Mouse (Mus musculus) retina, postnatal 7 days (tissue): ENCODE data around the gene Sigmar1.
"Not testable (repeated sequence)": the region's sequence is repeated elsewhere in the genome, so short reads cannot be mapped to it uniquely, and the experiment has no call there.

Experiments used
- DNase-seq: peaks from one replicate; pipeline ENCODE4 v3.0.0-alpha.2; 2012; ENCODE audit warnings: low read depth, low spot score

Sigmar1 gene

DNA sequence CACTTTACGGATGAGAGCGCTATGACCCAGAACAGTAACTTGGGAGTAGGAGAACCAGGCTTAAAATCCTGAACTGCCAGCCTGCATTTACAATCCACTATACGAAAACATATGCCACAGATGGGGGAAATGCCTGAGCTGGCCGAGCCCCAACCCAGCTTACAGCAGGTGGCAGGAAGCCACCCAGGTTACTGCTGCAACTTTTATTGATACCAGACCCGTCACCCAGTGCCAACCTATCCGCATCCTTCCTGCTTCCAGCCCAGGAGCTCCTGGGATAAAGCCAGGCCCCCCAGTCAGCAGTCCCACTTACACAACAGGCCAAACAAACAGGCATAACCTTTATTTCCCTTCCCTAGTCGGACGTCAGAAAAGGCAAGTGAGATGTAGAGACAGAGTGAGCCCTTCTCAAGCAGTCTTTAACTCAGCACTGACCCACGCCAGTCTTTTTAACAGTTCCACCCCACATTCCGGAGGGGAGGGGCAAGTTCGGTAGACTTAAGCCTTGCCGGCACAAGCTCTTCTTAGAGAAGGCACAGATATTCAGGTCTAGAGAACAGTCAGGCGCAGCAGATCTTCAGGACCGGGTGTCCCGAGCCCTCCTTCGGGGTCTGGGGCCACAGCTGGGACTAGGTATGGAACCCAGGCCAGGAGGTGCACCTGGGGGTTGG, 44.1 kb downstream of the Sigmar1 start:
- no peak for DNase-seq

DNA sequence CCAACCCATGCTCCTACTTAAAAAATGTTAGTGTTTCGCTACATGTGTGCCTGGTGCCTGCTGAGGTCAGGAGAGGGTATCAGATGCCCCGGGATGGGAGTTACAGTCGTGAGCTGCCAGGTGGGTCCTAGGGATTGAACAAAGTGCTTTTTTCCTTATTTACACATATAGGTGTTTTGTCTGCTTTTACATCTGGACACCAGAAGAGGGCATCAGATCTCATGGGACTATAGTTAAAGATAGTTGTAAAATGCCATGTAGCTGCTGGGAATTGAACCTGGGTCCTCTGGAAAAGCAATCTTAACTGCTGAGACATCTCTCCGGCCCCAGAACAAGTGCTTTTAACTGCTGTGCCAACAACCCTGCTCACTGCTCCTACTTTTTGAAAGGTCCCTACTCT, 45.7 kb downstream of the Sigmar1 start:
- DNase-seq, result no peak

DNA sequence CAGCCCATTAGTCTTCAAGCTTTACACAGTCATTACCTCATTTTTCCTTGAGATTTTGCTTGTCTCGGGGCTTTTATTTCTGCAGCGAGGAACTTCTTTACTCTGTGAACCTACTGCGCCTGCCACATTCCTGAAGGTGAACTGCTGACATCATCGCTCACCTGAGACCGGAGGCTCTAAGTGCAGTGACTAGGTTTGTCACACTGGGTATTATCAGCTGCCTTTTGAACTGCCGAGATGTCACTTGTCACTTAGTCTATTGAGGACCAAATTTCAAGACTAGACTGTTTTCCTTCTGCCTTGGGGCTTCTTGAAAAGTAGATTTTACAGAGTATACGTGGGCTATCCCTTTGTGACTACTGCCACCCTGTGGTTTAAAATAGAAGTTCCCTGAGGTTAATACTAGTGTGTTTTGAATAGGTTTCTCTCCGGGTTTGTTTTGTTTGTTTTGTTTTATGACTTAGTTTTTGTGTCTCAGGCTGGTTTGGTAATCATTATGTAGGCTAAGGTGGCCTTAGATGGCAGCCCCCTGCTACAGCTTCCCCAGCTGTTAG, 47.7 kb downstream of the Sigmar1 start:
- DNase-seq, result no peak

DNA sequence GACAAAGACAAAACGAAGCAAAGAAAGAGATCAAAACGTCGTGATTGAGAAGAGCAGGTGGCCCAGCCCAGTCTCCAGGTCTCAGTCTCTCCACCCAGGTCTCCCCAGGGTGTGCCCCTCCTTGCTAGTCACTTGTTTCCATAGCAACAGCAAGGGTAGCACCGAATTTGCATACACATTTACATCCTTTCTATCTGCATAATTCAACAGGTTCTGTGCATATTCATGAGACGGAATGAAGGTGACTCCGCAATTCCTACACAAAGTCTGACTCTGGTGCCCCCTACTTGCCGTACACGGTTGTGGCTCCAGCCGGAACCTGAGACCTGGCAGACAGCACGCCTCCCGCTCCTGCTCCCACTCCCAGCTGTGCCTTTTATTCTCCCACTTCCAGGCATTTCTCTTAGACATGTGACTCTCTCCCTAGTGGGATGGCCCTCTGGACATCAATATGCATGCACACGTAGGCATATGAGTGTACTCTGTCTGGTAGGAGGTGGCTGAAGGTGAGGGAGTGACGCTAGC, 48.9 kb downstream of the Sigmar1 start:
- DNase-seq, result no peak

DNA sequence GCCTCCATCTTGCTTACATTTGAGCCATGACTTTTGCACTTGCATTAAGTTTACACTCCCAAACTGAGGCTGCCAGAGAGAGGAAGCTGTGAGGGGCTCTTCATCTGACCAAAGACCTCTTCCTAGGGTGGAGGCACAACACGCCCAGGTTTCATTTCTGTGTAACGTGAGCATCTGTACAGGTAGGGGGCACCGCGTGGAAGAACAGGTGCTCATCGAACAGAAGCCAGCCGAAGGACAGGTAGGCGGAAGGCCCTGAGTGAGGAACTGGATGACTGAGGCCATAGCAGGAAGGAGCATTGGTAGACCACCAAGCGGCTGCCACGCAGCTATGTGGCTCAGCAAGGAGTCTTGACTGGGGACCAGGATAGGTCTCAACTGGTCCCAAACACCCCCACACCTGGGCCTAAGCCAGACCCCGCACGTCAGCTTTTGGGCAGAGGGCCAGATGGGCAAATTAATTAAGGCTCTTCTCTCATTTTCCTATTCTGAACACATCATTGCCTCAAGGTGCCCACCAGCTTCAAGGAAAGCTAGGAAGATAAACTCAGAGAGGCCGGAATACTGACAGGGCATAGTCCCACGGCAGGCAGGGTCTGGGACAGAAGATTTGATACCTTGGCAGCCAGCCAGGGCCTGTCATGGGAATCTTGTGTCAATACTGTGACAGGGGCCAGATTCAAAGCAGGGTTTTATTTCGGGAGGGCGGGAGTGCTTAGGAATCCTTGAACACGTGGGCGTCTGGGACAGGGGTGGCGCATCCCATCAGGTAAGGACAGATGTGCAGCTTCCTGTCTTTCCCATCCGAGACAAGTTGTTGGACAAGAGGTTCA, 49.8 kb downstream of the Sigmar1 start:
- DNase-seq, result no peak

DNA sequence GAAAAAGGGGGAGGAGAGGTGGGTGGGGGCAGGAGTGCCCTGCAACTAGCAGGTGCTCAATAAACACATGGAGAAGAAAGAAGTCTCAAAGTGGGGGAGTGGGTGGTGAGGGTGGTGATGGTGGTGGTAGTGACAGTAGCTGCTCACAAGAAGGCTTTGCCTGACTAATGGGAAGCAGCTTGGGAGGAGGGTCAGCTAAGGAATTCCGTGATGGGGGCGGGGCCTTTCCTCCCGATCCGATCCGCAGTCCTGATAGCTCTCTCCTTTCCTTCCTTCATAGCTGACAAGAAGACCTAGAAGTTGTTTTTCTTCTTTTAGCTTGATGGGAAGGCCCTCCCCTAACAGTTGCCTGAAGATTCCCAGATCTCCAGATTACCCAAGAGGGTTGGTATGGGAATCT, 51.3 kb downstream of the Sigmar1 start:
- DNase-seq, result no peak

DNA sequence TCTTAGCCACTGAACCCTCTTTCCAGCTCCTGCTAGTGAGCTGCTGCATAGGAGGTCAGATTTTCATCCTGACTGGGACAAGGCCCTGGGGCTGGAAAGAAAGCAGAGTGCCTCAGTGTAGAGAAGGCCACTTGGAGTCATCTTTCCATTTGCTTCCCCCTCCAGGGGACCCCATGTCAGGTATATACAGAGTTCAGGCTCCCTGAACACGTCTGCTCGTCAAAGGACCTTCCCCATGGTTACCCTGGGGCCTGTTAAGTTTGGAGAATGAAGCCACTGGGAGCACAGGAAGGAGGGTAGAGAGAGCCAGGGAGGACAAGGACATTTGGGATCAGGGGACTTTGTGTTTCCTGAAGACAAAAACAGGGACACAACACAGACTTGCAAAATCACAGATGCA, 53.7 kb downstream of the Sigmar1 start:
- not testable (repeated sequence) for DNase-seq

DNA sequence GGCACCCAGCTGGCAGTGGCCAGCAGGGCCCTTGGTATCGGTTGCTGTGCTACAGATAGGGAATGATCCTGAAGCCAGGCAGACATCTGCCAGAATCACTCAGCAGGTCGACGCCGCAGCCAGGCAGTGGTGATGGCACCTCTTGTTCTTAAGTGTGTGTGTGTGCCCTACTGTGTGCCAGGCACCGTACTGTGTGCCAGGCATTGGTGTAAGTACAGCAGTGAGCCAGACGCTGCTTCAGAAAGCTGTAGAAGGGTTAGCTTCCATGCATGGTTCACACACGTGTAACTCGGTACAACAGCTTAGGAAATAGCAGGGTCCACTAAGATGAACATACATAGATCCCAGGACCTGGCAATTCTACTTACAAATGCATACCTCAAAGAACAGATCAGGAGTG, 55.7 kb downstream of the Sigmar1 start:
- not testable (repeated sequence) for DNase-seq

DNA sequence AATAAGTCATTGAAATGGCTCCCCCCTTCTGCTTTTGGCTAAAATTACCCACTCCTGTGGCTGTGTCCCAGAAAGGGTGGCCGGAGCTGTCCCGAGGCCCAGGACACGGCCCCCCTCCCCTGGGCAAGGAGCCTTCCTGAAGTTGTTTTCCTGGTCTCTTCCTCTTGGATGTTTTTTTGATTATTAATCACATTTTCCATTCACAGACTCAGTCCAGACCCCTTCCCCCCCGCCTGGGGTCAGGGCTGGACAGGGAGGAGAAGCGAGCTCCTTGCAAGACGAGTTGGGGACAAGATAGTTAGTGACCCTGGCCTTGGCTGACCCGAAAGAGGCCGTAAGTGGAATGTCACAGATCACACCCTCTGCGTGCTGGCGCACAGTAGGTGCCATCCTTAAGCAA, 56.2 kb downstream of the Sigmar1 start, which contains the start of gene Il11ra1:
TSS of gene Il11ra1 (plus strand) at position 207 of the 400 bp plus-strand sequence.
- DNase-seq, result not testable (repeated sequence)

DNA sequence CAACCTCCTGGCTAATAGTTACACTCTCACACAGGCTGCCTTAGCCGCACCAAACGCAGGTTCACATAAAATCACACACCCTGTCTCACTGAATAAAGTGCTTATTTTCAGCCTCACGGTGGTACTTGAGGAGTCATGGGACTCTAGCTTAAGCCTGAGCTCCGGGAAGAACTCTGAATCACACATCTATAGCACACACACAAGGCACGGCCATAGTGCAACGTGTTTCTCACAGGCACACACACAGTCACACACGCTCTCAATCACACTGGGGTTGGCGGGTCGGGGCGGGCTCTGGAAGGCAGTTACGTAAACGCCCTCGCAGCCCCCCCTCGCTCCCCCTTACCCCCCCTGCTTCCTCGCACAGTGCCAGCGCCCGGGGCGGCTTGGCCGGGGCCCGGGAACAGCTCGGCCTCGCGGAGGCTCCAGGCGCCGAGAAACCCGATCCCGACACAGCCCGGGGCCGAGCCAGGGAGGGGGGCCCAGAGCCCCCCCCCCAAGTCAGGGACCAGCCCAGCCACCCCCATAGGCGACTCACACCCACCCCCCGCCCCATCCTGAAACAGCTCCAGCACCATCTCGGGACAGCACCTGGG, 57.4 kb downstream of the Sigmar1 start:
- not testable (repeated sequence) for DNase-seq

DNA sequence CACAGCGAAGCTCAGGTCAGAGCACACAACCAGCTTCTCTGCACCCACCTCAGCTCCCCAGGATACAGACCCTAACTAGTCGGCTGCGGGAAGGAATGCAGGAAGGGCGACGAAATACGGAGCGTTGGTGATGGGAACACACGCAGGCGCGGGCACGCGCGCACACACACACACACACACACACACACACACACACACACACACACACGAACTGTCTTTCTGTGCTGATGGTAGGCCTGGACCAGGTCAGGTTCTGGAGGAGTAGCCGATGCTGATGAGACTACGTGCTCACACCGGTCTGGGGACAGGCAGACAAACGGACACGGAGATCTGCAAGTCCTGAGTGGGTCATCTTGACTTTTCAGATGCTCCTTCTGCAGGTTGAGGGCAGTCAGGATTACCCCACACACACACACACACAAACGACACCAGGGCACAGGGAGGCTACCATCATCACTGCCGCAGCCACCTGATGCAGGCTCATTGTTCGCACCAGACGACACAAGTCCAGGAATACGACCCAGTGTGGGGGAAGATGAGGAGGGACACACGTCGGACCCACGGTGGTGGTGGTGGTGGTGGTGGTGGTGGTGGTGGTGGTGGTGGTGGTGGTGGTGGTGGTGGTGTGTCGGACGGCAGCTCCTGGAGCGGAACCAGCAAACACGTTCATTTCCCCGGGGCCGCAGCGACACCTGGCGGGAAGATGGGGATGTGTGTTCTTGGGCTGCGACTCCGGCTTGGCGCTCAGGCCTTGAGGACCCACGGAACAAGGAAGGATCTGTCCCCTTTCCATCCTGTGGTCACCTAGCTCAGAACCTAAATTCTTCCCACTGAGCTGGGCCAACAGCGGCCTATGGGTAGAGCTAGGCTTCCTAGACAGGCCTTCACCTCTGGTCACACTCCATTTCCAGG, 58.8 kb downstream of the Sigmar1 start, which contains the start of gene Cntfr:
TSS of gene Cntfr (minus strand) at position 160 of the 912 bp plus-strand sequence.
- DNase-seq, result not testable (repeated sequence)

DNA sequence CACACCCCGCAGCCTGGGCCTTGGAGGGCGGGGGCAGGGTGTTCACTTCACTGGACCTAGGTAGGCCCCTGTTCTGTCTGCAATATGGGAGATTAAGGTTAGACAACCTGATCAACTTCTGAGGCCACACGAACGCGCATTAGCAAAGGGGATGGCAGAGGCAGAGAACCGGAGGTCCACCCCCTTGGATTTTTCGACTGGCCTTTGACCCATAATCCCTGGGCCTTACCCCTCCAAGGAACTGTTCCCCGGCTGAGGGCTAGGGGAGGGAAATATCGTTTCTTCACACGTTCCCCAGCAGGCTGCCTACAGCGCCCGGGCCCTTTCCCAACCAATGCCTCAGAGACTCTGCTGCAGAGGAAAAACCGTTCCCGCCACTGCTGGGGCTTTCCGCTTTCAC, 59.5 kb downstream of the Sigmar1 start:
- not testable (repeated sequence) for DNase-seq

DNA sequence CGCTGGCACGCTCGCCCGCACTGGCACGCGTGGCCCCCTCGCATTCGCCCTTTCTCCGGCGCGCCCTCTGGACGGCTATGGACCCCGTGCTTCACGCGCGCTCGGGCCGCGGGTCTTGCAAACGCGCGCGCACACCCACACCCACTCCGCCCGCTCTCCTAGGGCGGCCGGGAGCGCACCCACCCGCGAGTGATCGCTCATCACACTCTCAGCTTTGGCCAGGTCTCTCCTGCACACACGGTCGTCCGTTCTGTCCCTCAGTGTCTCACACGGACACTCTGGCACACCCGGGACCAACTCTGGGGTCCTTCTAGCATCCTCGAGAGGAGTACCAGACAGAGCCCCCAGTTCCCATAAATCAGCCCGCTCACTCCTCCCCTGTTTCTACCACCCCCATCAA, 60.2 kb downstream of the Sigmar1 start:
- DNase-seq, result not testable (repeated sequence)

DNA sequence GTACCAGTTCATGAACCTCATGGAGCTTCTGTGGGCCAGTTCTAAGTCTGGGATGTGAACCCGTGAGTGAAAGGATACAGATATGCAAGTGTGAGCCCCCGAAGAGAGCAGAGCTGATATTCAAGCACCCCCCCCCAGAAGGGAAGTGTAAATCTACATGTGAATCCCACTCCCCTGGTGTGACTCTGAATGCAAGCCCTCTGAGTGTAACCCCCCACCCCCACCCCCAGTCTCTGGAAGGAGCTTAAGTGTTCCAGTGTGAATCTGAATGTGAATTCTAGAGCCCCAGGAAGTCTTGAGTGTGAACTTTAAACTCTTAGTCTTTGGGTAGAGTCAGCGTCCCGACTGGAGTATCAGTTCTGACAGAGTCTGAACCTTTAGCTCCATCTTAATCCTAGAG, 62.4 kb downstream of the Sigmar1 start:
- DNase-seq, result not testable (repeated sequence)

DNA sequence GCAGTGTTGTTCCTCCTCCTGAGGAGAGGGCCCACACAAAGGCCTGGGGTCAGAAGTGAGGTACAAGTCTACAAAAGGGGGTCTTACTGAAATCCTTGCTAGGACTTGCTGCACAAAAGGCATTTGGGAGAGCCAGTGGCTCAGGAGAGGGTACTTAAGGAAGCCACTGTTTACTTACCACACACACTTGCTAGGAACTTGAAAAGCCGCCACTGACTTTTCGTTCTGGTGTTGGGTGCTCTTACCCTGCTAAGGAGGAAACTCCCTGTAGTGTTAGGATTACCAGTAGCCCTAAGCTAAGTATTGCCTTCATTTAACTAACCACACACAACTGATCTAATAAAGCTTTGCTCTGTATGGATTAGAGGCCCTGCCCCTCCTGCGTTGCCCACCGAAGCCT, 65.9 kb downstream of the Sigmar1 start:
- not testable (repeated sequence) for DNase-seq

DNA sequence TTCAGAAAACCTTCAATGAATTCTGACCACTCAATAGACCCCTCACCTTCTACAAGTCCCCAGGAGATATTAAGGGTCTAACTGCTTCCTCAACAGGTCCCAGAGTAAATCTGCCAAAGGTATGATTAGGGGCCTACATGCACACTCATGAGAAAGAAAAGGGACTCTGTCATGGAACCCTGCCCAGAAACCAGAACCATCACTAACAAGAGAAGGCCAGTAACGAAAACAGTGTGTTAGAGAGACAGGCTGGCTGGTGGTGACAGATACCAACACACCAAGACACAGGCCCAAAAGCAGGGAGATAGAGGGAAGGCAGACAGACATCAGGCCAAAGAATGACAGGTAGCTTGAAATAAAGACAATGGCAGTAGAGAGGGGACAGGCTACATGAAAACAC, 67.4 kb downstream of the Sigmar1 start:
- not testable (repeated sequence) for DNase-seq
